In the genomic region with DNA sequence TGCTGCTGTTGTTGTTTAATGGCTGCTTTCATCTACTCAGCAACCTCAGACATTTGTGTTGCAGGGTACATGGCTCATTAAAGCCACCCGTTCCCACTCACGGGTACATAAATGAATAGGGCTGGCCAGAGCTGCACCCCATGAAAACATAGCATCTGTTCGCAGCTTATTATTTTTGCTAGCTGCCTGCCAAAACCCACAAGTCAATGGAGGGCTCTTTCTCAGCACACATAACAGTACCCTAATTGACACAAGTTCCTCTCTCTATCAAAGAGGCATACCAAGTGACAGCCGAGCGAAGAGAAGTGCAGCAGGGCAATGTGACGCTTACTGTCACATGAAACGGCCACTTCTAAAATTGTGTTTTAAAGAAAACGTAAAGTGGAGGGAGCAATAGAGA, we compare ENCODE assay signal across 9 mouse cellular contexts. TPM values are rescaled to one million over a fixed set of nuclear protein-coding genes. Genes with fewer than 3 reads are reported as not detected.
DNase-seq lines count a peak whose midpoint lies in the region; ATAC-seq and TF ChIP-seq lines count a peak whose summit lies in the region.
"Had no signal": no experiment of that assay in that cellular context is flagged by ENCODE, and none has a peak within 500 bp of the region (broad histone marks: within the 10 kb centered on the region; RNA-seq: fewer than 3 reads in every experiment).

No protein-coding gene starts in this region.

- 77% methylated on average over 8 of the region's 8 CpGs for WGBS in hindbrain, embryonic 12.5 days
- WGBS in hindbrain, embryonic 10.5 days: 82% methylated on average over 8 of the region's 8 CpGs

- no peak for ATAC-seq in hindbrain, embryonic 12.5 days (ENCODE audit: low FRiP score)

- H3K27ac ChIP-seq in hindbrain, embryonic 12.5 days: no peak overlapping the region
- H3K27ac ChIP-seq in hindbrain, embryonic 10.5 days: no peak overlapping the region
- peak overlapping the region; percentile 58 for H3K27ac ChIP-seq in testis, adult 2 months (ENCODE audit: control insufficient read depth, insufficient read depth, low read depth, low read length)

- no peak for TF ChIP-seq CTCF in testis, adult 2 months (IDR thresholded peaks at IDR 0.05; ENCODE audit: control insufficient read depth, insufficient read depth, insufficient replicate concordance, low read depth, low read length)

- H3K9me3 ChIP-seq in hindbrain, embryonic 12.5 days (replicated peaks): no peaks in the 10 kb centered on the region
- no peaks in the 10 kb centered on the region for H3K9me3 ChIP-seq in hindbrain, embryonic 10.5 days
- H3K9me3 ChIP-seq: G1E had no signal

- no peak overlapping the region for H3K9ac ChIP-seq in hindbrain, embryonic 12.5 days

- DNase-seq in hindbrain, embryonic 10.5 days (ENCODE audit: low spot score): no peak
- DNase-seq in testis, postnatal 14 days (ENCODE audit: low spot score): no peak
- peak; percentile 6 to 7 for DNase-seq in layer of hippocampus, postnatal 36 days
- DNase-seq in telencephalon, adult 2 months (ENCODE audit: low read depth, low spot score): peak; percentile 8
- DNase-seq in thymus, postnatal 36 days: no peak
- no peak for DNase-seq in kidney, postnatal 36 days

- H3K27me3 ChIP-seq in hindbrain, embryonic 12.5 days: 0 out of 2 replicates have a peak, but pooled peaks cover 3% of the 10 kb centered on the region
- H3K27me3 ChIP-seq in hindbrain, embryonic 10.5 days (ENCODE audit: insufficient read depth, poor library complexity, severe bottlenecking): peaks cover 4% of the 10 kb centered on the region
- H3K27me3 ChIP-seq in testis, adult 2 months (ENCODE audit: control insufficient read depth, insufficient read depth, low read length): no peaks in the 10 kb centered on the region

- no peaks in the 10 kb centered on the region for H3K4me1 ChIP-seq in hindbrain, embryonic 12.5 days
- H3K4me1 ChIP-seq in hindbrain, embryonic 10.5 days (replicated peaks): no peaks in the 10 kb centered on the region
- H3K4me1 ChIP-seq in testis, adult 2 months (ENCODE audit: control insufficient read depth, insufficient read depth, low read length): no peaks in the 10 kb centered on the region

- no peak for TF ChIP-seq POLR2A in testis, adult 2 months (IDR thresholded peaks at IDR 0.05; ENCODE audit: control insufficient read depth, low read depth, low read length)

- H3K36me3 ChIP-seq in hindbrain, embryonic 12.5 days: no peaks in the 10 kb centered on the region
- H3K36me3 ChIP-seq in hindbrain, embryonic 10.5 days: no peaks in the 10 kb centered on the region
- no peaks in the 10 kb centered on the region for H3K36me3 ChIP-seq in testis, adult 2 months (ENCODE audit: control insufficient read depth, insufficient read depth, low read length)
- H3K36me3 ChIP-seq: G1E had no signal

- H3K4me3 ChIP-seq in hindbrain, embryonic 12.5 days: no peak overlapping the region
- no peak overlapping the region for H3K4me3 ChIP-seq in hindbrain, embryonic 10.5 days
- H3K4me3 ChIP-seq in testis, adult 2 months (ENCODE audit: control insufficient read depth, low read depth, low read length): no peak overlapping the region

- peak overlapping the region; percentile 42 for H3K4me2 ChIP-seq in hindbrain, embryonic 12.5 days (replicated peaks)

RNA-seq across cellular contexts. Expression of a gene that starts 57.0 kb away (rescaled TPM):
- polyA plus RNA-seq in hindbrain, embryonic 12.5 days (2016; fragmentation: Nextera tagmentation; extraction: Ambion mirVana): 48.9 and 50.5 TPM in 2 replicates
- polyA plus RNA-seq in hindbrain, embryonic 10.5 days (2016; fragmentation: Nextera tagmentation; extraction: Ambion mirVana): 62.3 and 68.4 TPM in 2 replicates
- 36.4 and 43.0 TPM in 2 replicates for polyA plus RNA-seq in testis, adult 2 months (2012; rRNA removed)
- total RNA-seq in layer of hippocampus, postnatal 36 days (2021): 10 to 100 TPM; 46.0 to 46.6 TPM

Comparison
In these comparisons a context has a peak if more than half of its experiments do, and no peak if none do; other contexts are left out.
1. DNase-seq: peak in layer of hippocampus, postnatal 36 days (2 of 2) and telencephalon, adult 2 months (single experiment); none in hindbrain, embryonic 10.5 days (single experiment), testis, postnatal 14 days (single experiment), thymus, postnatal 36 days (0 of 2) and kidney, postnatal 36 days (0 of 2).